Mouse (Mus musculus) lung, postnatal 0 days (tissue): ENCODE data around the gene H2-Eb1.

Experiments used
- CTCF ChIP-seq: IDR thresholded peaks from 2 replicates; pipeline ENCODE4 v1.5.1; 2016; ENCODE audit warnings: antibody characterized with exemption, mild to moderate bottlenecking
- EP300 ChIP-seq: IDR thresholded peaks from 2 replicates; pipeline ENCODE4 v1.6.1; 2016; ENCODE audit warnings: antibody characterized with exemption, mild to moderate bottlenecking, control low read depth

DNA sequence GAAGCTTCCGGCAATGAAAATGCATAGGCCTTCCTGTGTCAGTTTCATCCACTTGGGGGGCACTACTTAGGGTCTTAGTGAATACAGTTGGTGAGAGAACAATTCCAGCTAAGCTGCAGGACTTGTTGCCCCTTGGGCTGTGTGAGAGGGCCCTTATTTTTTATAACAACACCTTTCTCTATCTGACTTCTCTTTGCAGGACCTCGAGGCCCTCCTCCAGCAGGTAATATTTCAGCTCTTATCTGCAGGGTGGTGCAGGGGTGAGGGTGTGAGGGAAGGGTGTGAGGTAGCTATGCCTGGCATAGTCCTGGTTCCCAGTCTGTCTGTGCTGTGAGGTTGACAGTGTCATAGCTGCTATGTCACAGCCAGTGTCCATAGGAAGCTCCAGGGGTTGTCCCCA lies 37.4 kb upstream of the H2-Eb1 start:
- TF ChIP-seq CTCF, result no peak
- no peak for TF ChIP-seq EP300
